Comparison of ENCODE assay signal across 19 mouse cellular contexts in genomic region chr6:142578831-142579230, GRCm38 (mm10). TPM values are rescaled to one million over a fixed set of nuclear protein-coding genes. Genes with fewer than 3 reads are reported as not detected.
"Had no signal": no experiment of that assay in that cellular context is flagged by ENCODE, and none has a peak within 500 bp of the region (broad histone marks: within the 10 kb centered on the region; RNA-seq: fewer than 3 reads in every experiment).

No protein-coding gene starts in this region.

- H3K27ac ChIP-seq: kidney, embryonic 15.5 days; limb, embryonic 12.5 days; limb, embryonic 15.5 days; liver, embryonic 14.5 days; macrophage; midbrain, embryonic 13.5 days; neural tube, embryonic 13.5 days; stomach, embryonic 15.5 days had no signal

- H3K27me3 ChIP-seq: kidney, embryonic 15.5 days; stomach, embryonic 15.5 days had no signal

- H3K36me3 ChIP-seq: kidney, embryonic 15.5 days; limb, embryonic 12.5 days; limb, embryonic 15.5 days; midbrain, embryonic 13.5 days; neural tube, embryonic 13.5 days; stomach, embryonic 15.5 days had no signal

- H3K9ac ChIP-seq: kidney, embryonic 15.5 days; limb, embryonic 12.5 days; limb, embryonic 15.5 days; liver, embryonic 14.5 days; liver, postnatal 0 days; lung, embryonic 14.5 days; midbrain, embryonic 13.5 days; neural tube, embryonic 13.5 days; stomach, embryonic 15.5 days had no signal

- H3K4me3 ChIP-seq: kidney, embryonic 15.5 days; limb, embryonic 12.5 days; limb, embryonic 15.5 days; midbrain, embryonic 13.5 days; myocyte; neural tube, embryonic 13.5 days; stomach, embryonic 15.5 days had no signal

- DNase-seq: kidney, adult 8-10 months; kidney, postnatal 10 days; kidney, postnatal 36 days; layer of hippocampus, postnatal 36 days; left cerebral cortex, postnatal 4 days; liver, postnatal 0 days; lung, embryonic 14.5 days; retina, postnatal 1 day; right cerebral cortex, postnatal 25 days; spleen, adult 18-20 months had no signal

- H3K4me1 ChIP-seq: kidney, embryonic 15.5 days; limb, embryonic 12.5 days; limb, embryonic 15.5 days; midbrain, embryonic 13.5 days; neural tube, embryonic 13.5 days; stomach, embryonic 15.5 days had no signal

RNA-seq across cellular contexts. Expression of gene Kcnj8, which starts 7.4 kb away (rescaled TPM):
- polyA plus RNA-seq: macrophage had no signal
